ENCODE assay signal across 8 mouse cellular contexts in the genomic region with DNA sequence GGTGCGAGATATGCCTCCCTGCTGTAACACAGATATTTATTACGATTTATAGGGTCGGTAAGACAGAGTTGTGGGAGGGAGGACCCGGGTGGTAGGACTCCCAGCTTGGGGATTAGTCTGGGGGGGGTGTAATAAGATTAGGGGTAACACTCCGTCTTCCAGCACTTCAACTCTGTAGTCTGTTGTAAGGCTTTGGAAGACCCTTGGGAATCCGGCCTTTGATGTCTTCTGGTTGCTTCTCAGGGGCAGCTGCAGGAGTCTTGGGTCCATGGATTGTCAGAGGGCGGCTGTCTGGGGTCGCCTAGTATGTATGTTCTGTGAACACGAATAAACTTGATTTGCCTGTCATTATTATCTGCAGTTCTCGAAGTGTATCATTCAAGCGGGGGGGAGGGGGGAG. TPM values are rescaled to one million over a fixed set of nuclear protein-coding genes. Genes with fewer than 3 reads are reported as not detected.
A peak's percentile ranks its signal among the peaks of the same experiment; 100 is the strongest.
DNase-seq lines count a peak whose midpoint lies in the region; ATAC-seq and TF ChIP-seq lines count a peak whose summit lies in the region.

No protein-coding gene starts in this region.

- intact Hi-C loops in heart, adult 2 months (cut with DNase I) = loop anchor here (2.0 to 10.0 kb wide), 2 partner anchors 38 to 222 kb away; partner anchors contain the start of genes Gm6034 and H2-T22

- no peak for TF ChIP-seq EP300 in heart, adult 2 months (IDR thresholded peaks at IDR 0.05; ENCODE audit: insufficient read depth, low read depth, low read length)

- H3K27me3 ChIP-seq in heart, adult 2 months (ENCODE audit: control insufficient read depth, insufficient read depth, low read length) = no peaks in the 10 kb centered on the region
- no peaks in the 10 kb centered on the region for H3K27me3 ChIP-seq in testis, adult 2 months (ENCODE audit: control insufficient read depth, insufficient read depth, low read length)
- no peaks in the 10 kb centered on the region for H3K27me3 ChIP-seq in limb, embryonic 13.5 days
- H3K27me3 ChIP-seq in stomach, embryonic 15.5 days (replicated peaks) = no peaks in the 10 kb centered on the region

- H3K4me1 ChIP-seq in heart, adult 2 months (ENCODE audit: control insufficient read depth, insufficient read depth, low read length) = peaks cover 3% of the 10 kb centered on the region; the same call in 1 of the 2 replicates
- H3K4me1 ChIP-seq in testis, adult 2 months (ENCODE audit: control insufficient read depth, insufficient read depth, low read length) = peaks cover 26% of the 10 kb centered on the region
- H3K4me1 ChIP-seq in limb, embryonic 13.5 days = peaks cover 36% of the 10 kb centered on the region
- H3K4me1 ChIP-seq in stomach, embryonic 15.5 days = peaks cover 11% of the 10 kb centered on the region

- no peaks in the 10 kb centered on the region for H3K9me3 ChIP-seq in limb, embryonic 13.5 days
- no peaks in the 10 kb centered on the region for H3K9me3 ChIP-seq in stomach, embryonic 15.5 days

- peak overlapping the region; percentile 90 for H3K9ac ChIP-seq in heart, adult 2 months (ENCODE audit: low read depth, low read length)
- H3K9ac ChIP-seq in limb, embryonic 13.5 days = peak overlapping the region; percentile 75
- peak overlapping the region; percentile 65; the same call in 1 of the 2 replicates for H3K9ac ChIP-seq in stomach, embryonic 15.5 days

- H3K4me3 ChIP-seq in heart, adult 2 months = peak overlapping the region; percentile 78
- peak overlapping the region; percentile 59 for H3K4me3 ChIP-seq in testis, adult 2 months (ENCODE audit: control insufficient read depth, low read depth, low read length)
- peak overlapping the region; percentile 66 for H3K4me3 ChIP-seq in limb, embryonic 13.5 days
- peak overlapping the region; percentile 71 for H3K4me3 ChIP-seq in stomach, embryonic 15.5 days (replicated peaks)

- TF ChIP-seq POLR2A in heart, adult 2 months (IDR thresholded peaks at IDR 0.05; ENCODE audit: insufficient read depth, low read depth, low read length) = no peak
- no peak for TF ChIP-seq POLR2A in testis, adult 2 months (IDR thresholded peaks at IDR 0.05; ENCODE audit: control insufficient read depth, low read depth, low read length)

- H3K79me2 ChIP-seq in heart, adult 2 months (replicated peaks; ENCODE audit: control insufficient read depth, insufficient read depth, low read length) = no peaks in the 10 kb centered on the region

- H3K27ac ChIP-seq in heart, adult 2 months = peak overlapping the region; percentile 98
- no peak overlapping the region for H3K27ac ChIP-seq in testis, adult 2 months (ENCODE audit: control insufficient read depth, insufficient read depth, low read depth, low read length)
- H3K27ac ChIP-seq in limb, embryonic 13.5 days = peak overlapping the region; percentile 3; the same call in 1 of the 2 replicates
- H3K27ac ChIP-seq in stomach, embryonic 15.5 days = peak overlapping the region; percentile 57

- no peaks in the 10 kb centered on the region for H3K36me3 ChIP-seq in heart, adult 2 months (ENCODE audit: control insufficient read depth, insufficient read depth, low read length)
- no peaks in the 10 kb centered on the region for H3K36me3 ChIP-seq in testis, adult 2 months (ENCODE audit: control insufficient read depth, insufficient read depth, low read length)
- H3K36me3 ChIP-seq in limb, embryonic 13.5 days = peaks cover 28% of the 10 kb centered on the region
- 0 out of 2 replicates have a peak, but pooled peaks cover 3% of the 10 kb centered on the region for H3K36me3 ChIP-seq in stomach, embryonic 15.5 days

- 3% methylated on average over 11 of the region's 11 CpGs for WGBS in heart, adult 2 months
- 3% methylated on average over 11 of the region's 11 CpGs for WGBS in limb, embryonic 13.5 days
- WGBS in stomach, embryonic 15.5 days = 3% methylated on average over 11 of the region's 11 CpGs

- no peak for ATAC-seq in limb, embryonic 13.5 days (ENCODE audit: low FRiP score, low read depth)
- ATAC-seq in stomach, embryonic 15.5 days (ENCODE audit: insufficient read depth, low FRiP score, low read depth) = no peak

- peak overlapping the region; percentile 97 for H3K4me2 ChIP-seq in limb, embryonic 13.5 days (replicated peaks)
- peak overlapping the region; percentile 89 for H3K4me2 ChIP-seq in stomach, embryonic 15.5 days

- DNase-seq in heart, adult 2 months = no peak
- DNase-seq in heart, adult 8-10 months (ENCODE audit: low spot score) = no peak
- no peak for DNase-seq in testis, postnatal 10 days (ENCODE audit: low spot score)
- no peak for DNase-seq in yolk sac, embryonic 10.5 days (ENCODE audit: low spot score)
- no peak for DNase-seq in adrenal gland, adult 2 months

- no peak for TF ChIP-seq CTCF in heart, adult 2 months (IDR thresholded peaks at IDR 0.05)
- no peak for TF ChIP-seq CTCF in testis, adult 2 months (IDR thresholded peaks at IDR 0.05; ENCODE audit: control insufficient read depth, insufficient read depth, insufficient replicate concordance, low read depth, low read length)

RNA-seq across cellular contexts. Expression of gene Flot1, which starts 0.5 kb away (rescaled TPM):
- total RNA-seq in heart, adult 2 months (2021) = 100 to 1,000 TPM; 133 to 148 TPM
- 138 and 144 TPM in 2 replicates for polyA plus RNA-seq in heart, adult 2 months (2012; rRNA removed)
- total RNA-seq in heart, adult 8-10 months (2022) = 100 to 1,000 TPM; 154 to 174 (median 157) TPM
- 13.7 and 14.1 TPM in 2 replicates for polyA plus RNA-seq in testis, adult 2 months (2012; rRNA removed)
- polyA plus RNA-seq in limb, embryonic 13.5 days (2015; fragmentation: Nextera tagmentation; extraction: Ambion mirVana) = 50.2 and 57.5 TPM in 2 replicates
- 45.3 and 46.0 TPM in 2 replicates for polyA plus RNA-seq in stomach, embryonic 15.5 days (2015; fragmentation: Nextera tagmentation; extraction: Ambion mirVana)
- 10 to 100 TPM; 59.0 to 74.4 TPM for total RNA-seq in adrenal gland, adult 2 months (2021)
- polyA plus RNA-seq in adrenal gland, adult 2 months (2012; rRNA removed) = 61.0 and 66.2 TPM in 2 replicates

RNA-seq across cellular contexts. Expression of gene Ier3, which starts 1.1 kb away (rescaled TPM):
- total RNA-seq in heart, adult 2 months (2021) = 10 to 100 TPM; 15.6 to 37.0 TPM
- polyA plus RNA-seq in heart, adult 2 months (2012; rRNA removed) = 30.9 and 33.1 TPM in 2 replicates
- total RNA-seq in heart, adult 8-10 months (2022) = 10 to 100 TPM; 31.3 to 64.3 (median 38.9) TPM
- polyA plus RNA-seq in testis, adult 2 months (2012; rRNA removed) = 1.4 TPM in 2 replicates
- polyA plus RNA-seq in limb, embryonic 13.5 days (2015; fragmentation: Nextera tagmentation; extraction: Ambion mirVana) = 13.7 and 14.7 TPM in 2 replicates
- polyA plus RNA-seq in stomach, embryonic 15.5 days (2015; fragmentation: Nextera tagmentation; extraction: Ambion mirVana) = 14.5 and 16.7 TPM in 2 replicates
- total RNA-seq in adrenal gland, adult 2 months (2021) = 10 to 100 TPM in 1 of 2 experiments, 1 to 10 TPM in 1; 9.6 to 13.8 TPM
- polyA plus RNA-seq in adrenal gland, adult 2 months (2012; rRNA removed) = 17.1 and 17.6 TPM in 2 replicates

RNA-seq across cellular contexts. Expression of gene Tubb5, which starts 15.5 kb away (rescaled TPM):
- total RNA-seq in heart, adult 2 months (2021) = 10 to 100 TPM; 83.0 to 90.1 TPM
- 108 and 134 TPM in 2 replicates for polyA plus RNA-seq in heart, adult 2 months (2012; rRNA removed)
- total RNA-seq in heart, adult 8-10 months (2022) = 10 to 100 TPM; 65.2 to 94.6 (median 72.1) TPM
- 54.0 and 59.4 TPM in 2 replicates for polyA plus RNA-seq in testis, adult 2 months (2012; rRNA removed)
- 1,168 and 1,170 TPM in 2 replicates for polyA plus RNA-seq in limb, embryonic 13.5 days (2015; fragmentation: Nextera tagmentation; extraction: Ambion mirVana)
- 762 and 772 TPM in 2 replicates for polyA plus RNA-seq in stomach, embryonic 15.5 days (2015; fragmentation: Nextera tagmentation; extraction: Ambion mirVana)
- 100 to 1,000 TPM; 152 to 198 TPM for total RNA-seq in adrenal gland, adult 2 months (2021)
- 137 and 156 TPM in 2 replicates for polyA plus RNA-seq in adrenal gland, adult 2 months (2012; rRNA removed)

RNA-seq across cellular contexts. Expression of gene Mdc1, which starts 18.8 kb away (rescaled TPM):
- 10 to 100 TPM; 13.2 to 13.3 TPM for total RNA-seq in heart, adult 2 months (2021)
- 4.2 and 8.3 TPM in 2 replicates for polyA plus RNA-seq in heart, adult 2 months (2012; rRNA removed)
- 10 to 100 TPM; 11.5 to 12.8 (median 12.0) TPM for total RNA-seq in heart, adult 8-10 months (2022)
- 73.7 and 81.1 TPM in 2 replicates for polyA plus RNA-seq in testis, adult 2 months (2012; rRNA removed)
- 13.5 and 15.5 TPM in 2 replicates for polyA plus RNA-seq in limb, embryonic 13.5 days (2015; fragmentation: Nextera tagmentation; extraction: Ambion mirVana)
- polyA plus RNA-seq in stomach, embryonic 15.5 days (2015; fragmentation: Nextera tagmentation; extraction: Ambion mirVana) = 15.2 and 19.7 TPM in 2 replicates
- total RNA-seq in adrenal gland, adult 2 months (2021) = 10 to 100 TPM; 15.4 to 20.8 TPM
- 3.6 and 5.9 TPM in 2 replicates for polyA plus RNA-seq in adrenal gland, adult 2 months (2012; rRNA removed)

RNA-seq across cellular contexts. Expression of gene Nrm, which starts 38.6 kb away (rescaled TPM):
- 1 to 10 TPM; 1.8 TPM for total RNA-seq in heart, adult 2 months (2021)
- polyA plus RNA-seq in heart, adult 2 months (2012; rRNA removed) = 5.3 and 5.6 TPM in 2 replicates
- 1 to 10 TPM; 1.7 to 2.9 (median 1.8) TPM for total RNA-seq in heart, adult 8-10 months (2022)
- polyA plus RNA-seq in testis, adult 2 months (2012; rRNA removed) = 179 and 201 TPM in 2 replicates
- 54.9 and 55.1 TPM in 2 replicates for polyA plus RNA-seq in limb, embryonic 13.5 days (2015; fragmentation: Nextera tagmentation; extraction: Ambion mirVana)
- 54.0 and 54.7 TPM in 2 replicates for polyA plus RNA-seq in stomach, embryonic 15.5 days (2015; fragmentation: Nextera tagmentation; extraction: Ambion mirVana)
- 1 to 10 TPM; 3.3 to 4.8 TPM for total RNA-seq in adrenal gland, adult 2 months (2021)
- polyA plus RNA-seq in adrenal gland, adult 2 months (2012; rRNA removed) = 9.3 and 11.7 TPM in 2 replicates
